Mouse (Mus musculus): Measurements from ENCODE around the gene Rnf216. TPM values are rescaled to one million over a fixed set of nuclear protein-coding genes. Genes with fewer than 3 reads are reported as not detected.

Gene Rnf216
- total and polyA plus RNA-seq, 3 experiments: 15.5 to 30.7 (median 18.2) TPM

GRCm38 (mm10) chr5:142964650-142965049, 148.1 kb downstream of the Rnf216 start:
- Histone ChIP-seq H3K9me3 (replicated peaks; ENCODE audit: low read length) (peaks cover 11% of the 10 kb centered on the region), H3K27me3 (replicated peaks) (peaks cover 12% of the 10 kb centered on the region), H3K36me3 (replicated peaks in 1 of 2; ENCODE audit: control insufficient read depth in 1 of 2, insufficient read depth in 1 of 2, low read length in 1 of 2) (peaks cover 7 to 39% of the 10 kb centered on the region in 2 experiments), H3K27ac (ENCODE audit: insufficient read depth, low read depth) (no peak overlapping the region), H3K79me2 (replicated peaks; ENCODE audit: control insufficient read depth, extremely low read depth, insufficient read depth, poor library complexity, severe bottlenecking) (peaks cover 22% of the 10 kb centered on the region), H3K4me2 (ENCODE audit: insufficient read depth, low read depth, poor library complexity, severe bottlenecking) (no peak overlapping the region), H3K4me1 (ENCODE audit: control insufficient read depth in 1 of 2, insufficient read depth in 2 of 2) (peaks cover 7 to 58% of the 10 kb centered on the region in 2 experiments), H3K4me3 (replicated peaks in 1 of 3; ENCODE audit: low read depth in 2 of 3, low read length in 2 of 3, poor library complexity in 1 of 3) (no peak overlapping the region), H3K9ac (ENCODE audit: insufficient read depth, low read depth) (no peak overlapping the region)
- in situ Hi-C loops (cut with MboI; ENCODE audit: low pct_ligation_motif_present, low pct_unique_long_range_greater_than_20kb, low sequenced_read_pairs) (no loop called here), dilution Hi-C loops (cut with MboI; ENCODE audit: extremely low pct_ligation_motif_present, extremely low pct_unique_long_range_greater_than_20kb, low sequenced_read_pairs) (no loop called here)
- TF ChIP-seq E2F4 (IDR thresholded peaks at IDR 0.05; ENCODE audit: insufficient replicate concordance, low read depth, low read length) (no peak), KAT2A (IDR thresholded peaks at IDR 0.05; ENCODE audit: insufficient replicate concordance, low read length) (no peak), EP300 (IDR thresholded peaks at IDR 0.05; ENCODE audit: low read length) (no peak), POLR2A (IDR thresholded peaks at IDR 0.05; ENCODE audit: low read depth, low read length) (no peak), MEF2A (IDR thresholded peaks at IDR 0.05; ENCODE audit: borderline replicate concordance, low read depth, low read length) (no peak), USF1 (IDR thresholded peaks at IDR 0.05; ENCODE audit: low read depth, low read length) (no peak), HCFC1 (IDR thresholded peaks at IDR 0.05; ENCODE audit: low read depth, low read length) (no peak), TCF12 (IDR thresholded peaks at IDR 0.05; ENCODE audit: low read depth, low read length) (no peak), TBP (conservative IDR thresholded peaks at IDR 0.05; ENCODE audit: low read depth, low read length) (no peak), POLR2AphosphoS2 (IDR thresholded peaks at IDR 0.05; ENCODE audit: low read depth, low read length) (no peak), SMC3 (IDR thresholded peaks at IDR 0.05; ENCODE audit: low read depth, low read length) (no peak), MYC (IDR thresholded peaks at IDR 0.05; ENCODE audit: low read depth, low read length) (no peak), ETS1 (conservative IDR thresholded peaks at IDR 0.05; ENCODE audit: low read depth, low read length) (no peak), ZMIZ1 (IDR thresholded peaks at IDR 0.05; ENCODE audit: low read depth, low read length) (no peak), RCOR1 (conservative IDR thresholded peaks at IDR 0.05; ENCODE audit: low read depth, low read length) (no peak)
- DNase-seq (ENCODE audit: extremely low read depth): no peak

- peak overlapping the region; percentile 47 for H3K4me2 ChIP-seq (ENCODE audit: insufficient read depth, low read depth, poor library complexity, severe bottlenecking)
- peaks cover 11% of the 10 kb centered on the region for H3K9me3 ChIP-seq (replicated peaks; ENCODE audit: low read length)
- H3K27me3 ChIP-seq (replicated peaks): peaks cover 12% of the 10 kb centered on the region
- in situ Hi-C loops (cut with MboI; ENCODE audit: low pct_ligation_motif_present, low pct_unique_long_range_greater_than_20kb, low sequenced_read_pairs) (no loop called here), dilution Hi-C loops (cut with MboI; ENCODE audit: extremely low pct_ligation_motif_present, extremely low pct_unique_long_range_greater_than_20kb, low sequenced_read_pairs) (no loop called here)
- TF ChIP-seq MAFK (IDR thresholded peaks at IDR 0.05; ENCODE audit: insufficient replicate concordance, low read length): no peak
- no peak for TF ChIP-seq NELFE (IDR thresholded peaks at IDR 0.05; ENCODE audit: low read depth, low read length)
- TF ChIP-seq ZNF384 (IDR thresholded peaks at IDR 0.05; ENCODE audit: low read depth, low read length): peak; percentile 71
- H3K36me3 ChIP-seq (replicated peaks in 1 of 2; ENCODE audit: control insufficient read depth in 1 of 2, insufficient read depth in 1 of 2, low read length in 1 of 2): peaks cover 3 to 31% of the 10 kb centered on the region in 2 experiments
- H3K79me2 ChIP-seq (replicated peaks; ENCODE audit: control insufficient read depth, extremely low read depth, insufficient read depth, poor library complexity, severe bottlenecking): peaks cover 22% of the 10 kb centered on the region
- no peak for DNase-seq (ENCODE audit: extremely low read depth)
- H3K9ac ChIP-seq (ENCODE audit: insufficient read depth, low read depth): no peak overlapping the region
- H3K4me1 ChIP-seq (ENCODE audit: control insufficient read depth in 1 of 2, insufficient read depth in 2 of 2): peaks cover 13 to 66% of the 10 kb centered on the region in 2 experiments
- H3K4me3 ChIP-seq (replicated peaks in 1 of 3; ENCODE audit: low read depth in 2 of 3, low read length in 2 of 3, poor library complexity in 1 of 3): peak overlapping the region in 2 of 3 experiments; percentile 11 to 36
- no peak overlapping the region for H3K27ac ChIP-seq (ENCODE audit: insufficient read depth, low read depth)
These were observed 148.9 kb downstream of the Rnf216 start for GRCm38 (mm10) chr5:142963705-142964494.

Data from CH12.LX (cell line).